ENCODE assay signal across 25 mouse cellular contexts in the genomic region with DNA sequence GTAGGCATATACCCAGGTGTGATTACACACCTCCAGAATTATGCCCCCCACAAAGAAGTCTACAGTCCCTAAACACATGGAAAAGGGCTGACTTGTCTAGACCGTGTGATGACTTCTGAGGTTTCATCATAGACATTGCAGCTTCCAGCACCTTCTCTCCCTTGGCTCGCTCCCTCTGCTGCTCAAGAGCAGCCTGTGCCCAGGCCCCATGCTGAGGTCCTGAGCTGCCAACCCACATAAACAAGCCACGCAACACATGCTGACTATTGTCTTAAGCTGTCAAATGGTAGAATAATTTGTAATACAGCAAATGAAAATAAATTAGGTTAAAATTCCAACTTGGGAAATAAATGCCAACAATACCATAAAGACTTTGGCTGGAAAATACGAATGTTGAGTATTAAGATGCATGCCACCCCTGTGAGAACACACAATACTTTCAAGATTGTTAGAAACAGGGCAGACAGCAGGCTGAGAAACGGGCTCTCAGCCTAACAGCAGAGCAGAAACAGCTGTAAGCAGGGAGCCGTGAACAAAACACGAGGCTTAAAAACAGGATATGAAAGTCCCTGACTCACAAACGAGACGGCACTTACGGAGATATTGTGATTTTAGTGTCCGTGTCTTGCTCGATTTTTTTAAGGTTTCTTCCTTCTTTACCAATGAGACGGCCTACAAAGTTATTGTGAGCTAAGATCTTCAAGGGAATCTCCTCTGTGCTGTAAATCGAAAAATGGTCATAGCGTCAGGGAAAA. TPM values are rescaled to one million over a fixed set of nuclear protein-coding genes. Genes with fewer than 3 reads are reported as not detected.
DNase-seq lines count a peak whose midpoint lies in the region; ATAC-seq and TF ChIP-seq lines count a peak whose summit lies in the region.
"Had no signal": no experiment of that assay in that cellular context is flagged by ENCODE, and none has a peak within 500 bp of the region (broad histone marks: within the 10 kb centered on the region; RNA-seq: fewer than 3 reads in every experiment).

No protein-coding gene starts in this region.

- peak; percentile 21 for DNase-seq in left cerebral cortex, postnatal 4 days
- DNase-seq in left cerebral cortex, adult 2 months (ENCODE audit: extremely low spot score in 1 of 2, low spot score in 2 of 2), result no peak
- DNase-seq in NIH3T3 (ENCODE audit: low read depth), result peak; percentile 66
- peak; percentile 48 for DNase-seq in cerebellum, adult 9-10 months
- no peak for DNase-seq in layer of hippocampus, postnatal 10 days (ENCODE audit: low spot score in 2 of 2)
- DNase-seq in ovary, adult 18-20 months (ENCODE audit: low spot score), result no peak
- DNase-seq in layer of hippocampus, adult 9-10 months (ENCODE audit: low spot score), result no peak
- DNase-seq: adrenal gland, postnatal 14 days; heart, postnatal 14 days; kidney, adult 9 months; kidney, postnatal 25 days; layer of hippocampus, adult 9-11 months; right cerebral cortex, postnatal 25 days had no signal

- TF ChIP-seq CTCF in left cerebral cortex, adult 2 months (IDR thresholded peaks at IDR 0.05), result no peak

- H3K27ac ChIP-seq in left cerebral cortex, adult 2 months, result no peak overlapping the region
- H3K27ac ChIP-seq: embryonic facial prominence, embryonic 13.5 days; forebrain, embryonic 10.5 days; hindbrain, embryonic 14.5 days; limb, embryonic 13.5 days; liver, embryonic 14.5 days; lung, embryonic 15.5 days; midbrain, embryonic 13.5 days; neural tube, embryonic 12.5 days; stomach, postnatal 0 days had no signal

- intact Hi-C loops in left cerebral cortex, postnatal 4 days (cut with DNase I), result no loop called here
- intact Hi-C loops in left cerebral cortex, adult 2 months (cut with DNase I), result no loop called here

- H3K4me3 ChIP-seq in left cerebral cortex, adult 2 months, result no peak overlapping the region
- H3K4me3 ChIP-seq: embryonic facial prominence, embryonic 13.5 days; forebrain, embryonic 10.5 days; heart, embryonic 12.5 days; limb, embryonic 13.5 days; lung, embryonic 15.5 days; midbrain, embryonic 13.5 days; neural tube, embryonic 12.5 days had no signal

- peak; percentile 30; the same call in 1 of the 2 replicates for ATAC-seq in granulocyte monocyte progenitor cell, adult 5-6 weeks (replicated peaks; ENCODE audit: poor library complexity, severe bottlenecking)
- ATAC-seq: activated CD4-positive, CD25-positive, alpha-beta regulatory T cell, adult 4 months; midbrain, embryonic 13.5 days had no signal

RNA-seq across cellular contexts. Expression of a gene that starts 33.3 kb away (rescaled TPM):
- 10 to 100 TPM; 36.3 to 36.6 TPM for total RNA-seq in left cerebral cortex, postnatal 4 days (2021)
- 10 to 100 TPM; 25.9 to 30.6 TPM for total RNA-seq in left cerebral cortex, adult 2 months (2021)
- total RNA-seq in granulocyte monocyte progenitor cell, adult 5-6 weeks (2014; fragmentation: Nextera tagmentation), result 30.3 and 42.4 TPM in 2 replicates
- total RNA-seq in granulocyte monocyte progenitor cell, adult 5-6 weeks (2017), result 14.2 and 23.8 TPM in 2 replicates
- total RNA-seq in layer of hippocampus, postnatal 10 days (2021), result 10 to 100 TPM; 24.5 to 34.2 TPM

Comparison
In these comparisons a context has a peak if more than half of its experiments do, and no peak if none do; other contexts are left out.
1. DNase-seq: peak in left cerebral cortex, postnatal 4 days (single experiment), NIH3T3 (single experiment) and cerebellum, adult 9-10 months (single experiment); none in left cerebral cortex, adult 2 months (0 of 2), layer of hippocampus, postnatal 10 days (0 of 2), ovary, adult 18-20 months (single experiment) and layer of hippocampus, adult 9-10 months (single experiment).